Mouse (Mus musculus) kidney, postnatal 0 days (tissue): ENCODE measurements around the gene Pde3a. TPM values are rescaled to one million over a fixed set of nuclear protein-coding genes. Genes with fewer than 3 reads are reported as not detected.

ENCODE experiments used
- ATAC-seq: fragments of 200-750 bp; cut with Nextera tagmentation; replicated peaks from 2 replicates; pipeline ENCODE4 v1.8.0; 2017; ENCODE audit warnings: low read depth, moderate number of reproducible peaks, moderate TSS enrichment, moderate library complexity; ENCODE audit not compliant: low FRiP score
- DNase-seq: peaks from one replicate; pipeline ENCODE4 v3.0.0-alpha.2; 2016; ENCODE audit warnings: low spot score
- H3K27ac ChIP-seq: fragments of 300-500 bp; sonication (generic); 2 replicates; pipeline ENCODE4 v1.5.1; 2014; ENCODE audit warnings: mild to moderate bottlenecking
- H3K27me3 ChIP-seq: fragments of 300-500 bp; sonication (generic); 2 replicates; pipeline ENCODE4 v1.6.1; 2014; ENCODE audit warnings: low read length, mixed read lengths; ENCODE audit not compliant: insufficient read depth
- H3K36me3 ChIP-seq: fragments of 300-500 bp; sonication (generic); 2 replicates; pipeline ENCODE4 v1.6.1; 2014; ENCODE audit warnings: low read length, mixed read lengths; ENCODE audit not compliant: insufficient read depth
- H3K4me1 ChIP-seq: fragments of 300-500 bp; sonication (generic); replicated peaks from 2 replicates; pipeline ENCODE4 v1.6.1; 2014; ENCODE audit warnings: antibody characterized with exemption, low read length, mixed read lengths; ENCODE audit not compliant: insufficient read depth
- H3K4me2 ChIP-seq: fragments of 300-500 bp; sonication (generic); 2 replicates; pipeline ENCODE4 v1.6.1; 2014; ENCODE audit warnings: mild to moderate bottlenecking, low read length, moderate library complexity, mixed read lengths
- H3K4me3 ChIP-seq: fragments of 300-500 bp; sonication (generic); replicated peaks from 2 replicates; pipeline ENCODE4 v1.5.1; 2014; ENCODE audit warnings: low read depth, low read length
- H3K9ac ChIP-seq: fragments of 300-500 bp; sonication (generic); 2 replicates; pipeline ENCODE4 v1.6.1; 2014; ENCODE audit warnings: low read depth, low read length
- H3K9me3 ChIP-seq: fragments of 300-500 bp; sonication (generic); replicated peaks from 2 replicates; pipeline ENCODE4 v1.6.1; 2016; ENCODE audit warnings: low read length, inconsistent platforms, mixed read lengths
- CTCF ChIP-seq: IDR thresholded peaks from 2 replicates; pipeline ENCODE4 v1.5.1; 2016; ENCODE audit warnings: antibody characterized with exemption, low read depth, mild to moderate bottlenecking, moderate library complexity
- WGBS: fragments of 180-500 bp; shearing (Covaris S2); extraction: QIAGEN DNeasy Blood & Tissue Kit; methylation state at CpG from one replicate; pipeline ENCODE4 v1.1.7; 2014; 5-methylcytosine and 5-hydroxymethylcytosine counted together
- polyA plus RNA-seq: library from polyadenylated mRNA; unstranded; fragments of >200 nt; fragmentation: Nextera tagmentation; extraction: Ambion mirVana; gene quantifications from 2 replicates; pipeline ENCODE4 v1.2.1, GENCODE M21; 2015

Pde3a gene
- polyA plus RNA-seq, 1 experiment from 2014 or later, result 9.9 TPM

DNA sequence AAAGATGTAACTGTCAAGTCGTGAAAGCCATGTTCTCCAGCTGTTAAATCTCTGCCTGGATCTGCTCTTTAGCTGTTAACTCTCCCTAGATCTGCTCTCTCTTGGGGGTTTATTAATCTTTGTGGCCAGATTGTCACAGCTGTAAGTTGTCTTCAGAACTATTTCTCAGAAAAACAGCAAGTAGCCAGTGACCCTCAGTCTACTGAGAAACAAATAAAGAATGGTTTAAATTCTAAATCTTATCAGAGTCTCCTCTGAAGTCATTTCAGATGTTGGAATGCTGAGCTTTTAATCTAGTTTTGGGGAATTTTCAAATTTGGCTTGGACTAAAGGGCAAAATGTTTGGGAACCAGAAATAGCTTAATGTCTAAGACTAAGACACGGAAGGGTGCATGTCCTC lies 92.3 kb downstream of the Pde3a start:
- Histone ChIP-seq H3K4me2 (no peak overlapping the region), H3K9me3 (no peaks in the 10 kb centered on the region), H3K36me3 (no peaks in the 10 kb centered on the region), H3K27me3 (no peaks in the 10 kb centered on the region), H3K9ac (no peak overlapping the region), H3K27ac (no peak overlapping the region; the same call in 1 of the 2 replicates), H3K4me3 (no peak overlapping the region), H3K4me1 (no peaks in the 10 kb centered on the region)
- no peak; the same call in 1 of the 2 replicates for ATAC-seq
- WGBS, result 41% methylated on average over 2 of the region's 2 CpGs
- TF ChIP-seq CTCF, result no peak
- peak; percentile 92 for DNase-seq

DNA sequence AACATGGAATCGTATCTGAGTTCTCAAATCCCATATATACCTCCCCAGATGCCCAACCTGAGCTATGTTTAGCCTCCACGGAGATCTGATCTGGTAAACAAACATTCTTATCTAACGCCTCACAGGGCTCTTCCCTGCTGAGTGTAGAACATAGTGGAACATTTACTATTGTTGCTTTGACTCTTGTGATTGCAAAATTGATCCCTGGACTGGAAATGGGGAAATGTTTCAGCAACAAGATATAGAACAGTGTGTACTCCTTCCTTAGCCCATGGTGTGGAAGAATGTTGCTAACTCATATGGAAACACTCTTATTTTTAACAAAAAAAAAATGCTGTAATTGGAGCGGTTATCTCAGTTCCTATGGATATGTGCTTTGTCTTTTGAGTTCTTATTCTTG lies 98.8 kb downstream of the Pde3a start:
- Histone ChIP-seq H3K27ac (no peak overlapping the region), H3K4me3 (no peak overlapping the region), H3K36me3 (no peaks in the 10 kb centered on the region), H3K4me2 (no peak overlapping the region), H3K4me1 (no peaks in the 10 kb centered on the region), H3K9me3 (no peaks in the 10 kb centered on the region), H3K9ac (no peak overlapping the region), H3K27me3 (no peaks in the 10 kb centered on the region)
- no peak for DNase-seq
- WGBS, result 69% methylated on average over 4 of the region's 4 CpGs
- ATAC-seq, result no peak
- TF ChIP-seq CTCF, result no peak

DNA sequence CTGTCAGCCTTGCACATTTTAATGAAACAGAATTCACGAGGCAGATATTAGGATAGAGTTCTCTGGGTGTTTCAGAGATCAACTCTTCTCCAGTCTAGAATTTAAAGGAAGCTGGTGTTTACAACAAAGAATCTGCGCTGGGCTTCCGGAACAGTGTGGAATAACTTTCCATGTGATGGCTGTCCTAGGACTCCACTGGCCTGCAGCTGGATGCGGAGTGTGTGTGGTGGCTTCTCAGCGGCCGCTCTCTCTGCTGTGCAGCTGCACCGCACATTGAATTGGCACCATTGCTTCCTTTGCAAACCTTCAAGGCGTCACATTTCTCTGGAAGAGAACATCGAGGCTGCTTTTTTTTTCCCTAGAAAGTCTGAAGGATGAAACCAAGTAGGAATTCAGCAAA lies 99.5 kb downstream of the Pde3a start:
- DNase-seq (no peak), ATAC-seq (no peak)
- Histone ChIP-seq H3K4me2 (no peak overlapping the region), H3K9ac (no peak overlapping the region), H3K4me3 (no peak overlapping the region), H3K27ac (no peak overlapping the region), H3K36me3 (no peaks in the 10 kb centered on the region), H3K9me3 (no peaks in the 10 kb centered on the region), H3K27me3 (no peaks in the 10 kb centered on the region), H3K4me1 (no peaks in the 10 kb centered on the region)
- no peak for TF ChIP-seq CTCF
- WGBS, result 83% methylated on average over 9 of the region's 9 CpGs

DNA sequence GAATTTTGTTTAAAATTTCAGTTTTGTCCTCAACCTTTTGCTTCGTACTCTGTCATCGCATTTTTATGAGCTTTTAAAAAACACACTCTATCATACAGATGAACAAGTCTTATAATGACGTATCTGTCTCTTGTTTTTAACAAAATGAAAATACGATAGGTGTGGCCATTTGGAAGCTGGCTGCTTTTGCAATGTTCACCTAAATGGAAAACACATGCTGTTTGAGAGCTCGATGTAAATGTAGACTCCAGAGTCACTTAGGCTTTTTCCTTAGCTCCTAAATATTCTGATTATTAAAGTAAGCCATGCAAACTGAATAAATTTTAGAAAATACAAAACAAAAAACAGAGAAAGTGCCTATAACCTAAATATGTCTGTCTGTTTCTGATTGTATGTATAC lies 101.2 kb downstream of the Pde3a start:
- no peaks in the 10 kb centered on the region for H3K36me3 ChIP-seq
- H3K4me2 ChIP-seq, result no peak overlapping the region
- no peaks in the 10 kb centered on the region for H3K27me3 ChIP-seq
- ATAC-seq (no peak), DNase-seq (no peak)
- H3K4me3 ChIP-seq, result no peak overlapping the region
- no peaks in the 10 kb centered on the region for H3K4me1 ChIP-seq
- no peak overlapping the region for H3K9ac ChIP-seq
- no peak for TF ChIP-seq CTCF
- WGBS, result 90% methylated on average over 5 of the region's 5 CpGs
- no peak overlapping the region for H3K27ac ChIP-seq
- H3K9me3 ChIP-seq, result no peaks in the 10 kb centered on the region

DNA sequence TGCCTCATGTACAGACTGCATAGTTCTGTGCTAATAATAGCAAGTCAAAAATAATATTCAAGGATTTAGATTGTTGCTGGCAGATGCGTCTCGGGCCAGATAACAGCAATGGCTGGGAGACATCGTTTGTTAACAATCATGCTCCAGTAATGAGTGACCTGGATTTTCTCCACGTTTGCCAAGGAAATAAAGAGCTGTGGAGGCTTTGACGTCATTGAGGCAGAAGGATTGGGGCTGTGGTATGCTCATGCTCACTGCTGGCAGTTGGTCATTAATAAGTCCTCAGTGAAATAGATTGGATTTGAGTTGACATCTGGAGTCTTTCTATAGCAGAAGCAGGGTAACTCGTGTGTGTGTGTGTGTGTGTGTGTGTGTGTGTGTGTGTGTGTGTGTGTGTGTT lies 103.2 kb downstream of the Pde3a start:
- Histone ChIP-seq H3K27me3 (no peaks in the 10 kb centered on the region), H3K9me3 (no peaks in the 10 kb centered on the region), H3K4me3 (no peak overlapping the region), H3K4me2 (no peak overlapping the region), H3K36me3 (no peaks in the 10 kb centered on the region), H3K9ac (no peak overlapping the region), H3K4me1 (no peaks in the 10 kb centered on the region), H3K27ac (no peak overlapping the region)
- DNase-seq (peak; percentile 40), ATAC-seq (no peak; the same call in 1 of the 2 replicates)
- WGBS, result 57% methylated on average over 6 of the region's 6 CpGs
- no peak for TF ChIP-seq CTCF

DNA sequence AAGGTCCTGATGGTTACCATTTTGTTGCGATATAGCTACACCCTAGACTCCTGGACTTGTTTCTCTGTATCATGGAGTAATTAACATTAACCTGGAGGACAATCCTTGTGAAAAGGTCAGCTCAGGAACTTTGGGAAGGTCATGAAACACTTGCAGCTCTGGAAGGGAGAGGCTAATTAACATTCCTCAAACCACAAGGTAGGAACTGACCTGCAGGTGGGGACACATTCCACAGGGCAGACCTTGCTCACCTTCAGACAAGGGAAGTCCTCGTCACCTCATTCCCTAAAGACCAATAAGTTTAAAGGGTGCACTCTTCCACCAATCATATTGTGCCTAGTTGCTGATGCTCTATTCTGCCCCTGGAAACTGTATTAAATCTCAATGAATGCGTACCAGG lies 114.6 kb downstream of the Pde3a start:
- 90% methylated on average over 3 of the region's 3 CpGs for WGBS
- no peaks in the 10 kb centered on the region for H3K4me1 ChIP-seq
- TF ChIP-seq CTCF, result no peak
- no peak overlapping the region for H3K4me2 ChIP-seq
- no peaks in the 10 kb centered on the region for H3K9me3 ChIP-seq
- no peaks in the 10 kb centered on the region for H3K36me3 ChIP-seq
- ATAC-seq (no peak), DNase-seq (no peak)
- H3K27ac ChIP-seq, result no peak overlapping the region
- no peak overlapping the region for H3K4me3 ChIP-seq
- no peaks in the 10 kb centered on the region for H3K27me3 ChIP-seq
- no peak overlapping the region for H3K9ac ChIP-seq

DNA sequence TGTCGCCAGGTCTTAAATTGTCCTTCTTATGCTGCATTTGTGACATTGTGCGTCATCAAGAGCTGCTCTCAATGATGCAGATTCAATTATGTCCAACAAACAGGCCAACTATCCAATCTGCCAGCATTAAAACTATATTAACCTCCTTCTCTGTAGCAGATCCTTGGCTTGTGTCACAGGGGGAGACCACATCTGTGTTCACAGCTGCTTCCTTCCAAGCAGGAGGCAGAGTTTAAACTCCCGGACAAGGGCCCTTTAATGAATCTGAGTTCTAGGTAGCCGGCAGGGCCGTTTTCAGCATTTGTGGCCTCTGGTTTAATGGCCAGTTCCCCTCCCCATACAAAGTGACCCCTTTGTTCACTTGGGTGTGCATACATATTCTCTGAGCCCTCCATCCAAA lies 118.0 kb downstream of the Pde3a start:
- Histone ChIP-seq H3K36me3 (no peaks in the 10 kb centered on the region), H3K4me3 (no peak overlapping the region), H3K9me3 (no peaks in the 10 kb centered on the region), H3K27ac (no peak overlapping the region), H3K4me1 (no peaks in the 10 kb centered on the region), H3K27me3 (no peaks in the 10 kb centered on the region), H3K9ac (no peak overlapping the region), H3K4me2 (no peak overlapping the region)
- 62% methylated on average over 5 of the region's 5 CpGs for WGBS
- DNase-seq, result peak; percentile 38
- TF ChIP-seq CTCF, result no peak
- ATAC-seq, result no peak
